Mouse (Mus musculus) lung, adult 2 months (tissue): Measurements from ENCODE around the gene Dusp15.

Experiments used
- CTCF ChIP-seq: fragments of 200-500 bp; IDR thresholded peaks from 2 replicates; pipeline ENCODE4 v1.5.1; 2011; ENCODE audit warnings: mild to moderate bottlenecking, low read length, control low read depth; ENCODE audit not compliant: insufficient read depth
- POLR2A ChIP-seq: fragments of 200-500 bp; IDR thresholded peaks from 2 replicates; pipeline ENCODE4 v1.6.1; 2011; ENCODE audit warnings: low read depth, mild to moderate bottlenecking, control low read depth, low read length, borderline replicate concordance; ENCODE audit errors: extremely low read depth

- TF ChIP-seq POLR2A (no peak), CTCF (no peak)
Observed at GRCm38 (mm10) chr2:152951065-152951849, at the start of gene Dusp15.
